Comparison of ENCODE assay signal across 20 mouse cellular contexts in genomic region chr13:60256997-60257396, GRCm38 (mm10).
A peak's percentile ranks its signal among the peaks of the same experiment; 100 is the strongest.
DNase-seq lines count a peak whose midpoint lies in the region; ATAC-seq lines count a peak whose summit lies in the region.
"Had no signal": no experiment of that assay in that cellular context is flagged by ENCODE, and none has a peak within 500 bp of the region (broad histone marks: within the 10 kb centered on the region; RNA-seq: fewer than 3 reads in every experiment).

No protein-coding gene starts in this region.

- no peaks in the 10 kb centered on the region for H3K36me3 ChIP-seq in heart, embryonic 13.5 days
- H3K36me3 ChIP-seq in embryonic facial prominence, embryonic 13.5 days = no peaks in the 10 kb centered on the region
- no peaks in the 10 kb centered on the region for H3K36me3 ChIP-seq in limb, embryonic 13.5 days
- H3K36me3 ChIP-seq: heart, embryonic 12.5 days; midbrain, embryonic 15.5 days had no signal

- H3K4me2 ChIP-seq in heart, embryonic 13.5 days = 0 out of 2 replicates have a peak overlapping the region, but pooled peaks have one; percentile 9
- H3K4me2 ChIP-seq in embryonic facial prominence, embryonic 13.5 days = no peak overlapping the region
- H3K4me2 ChIP-seq in limb, embryonic 13.5 days (replicated peaks) = no peak overlapping the region
- H3K4me2 ChIP-seq: heart, embryonic 12.5 days; midbrain, embryonic 15.5 days had no signal

- no peak for ATAC-seq in heart, embryonic 13.5 days (ENCODE audit: extremely low read depth, insufficient number of reproducible peaks, low FRiP score, low TSS enrichment)
- ATAC-seq in embryonic facial prominence, embryonic 13.5 days (ENCODE audit: insufficient number of reproducible peaks, insufficient read depth, low FRiP score, low TSS enrichment, low read depth) = no peak
- ATAC-seq in limb, embryonic 13.5 days (ENCODE audit: low FRiP score, low read depth) = no peak
- ATAC-seq: hindbrain, embryonic 16.5 days; lung, postnatal 0 days; midbrain, embryonic 15.5 days had no signal

- peaks cover 26% of the 10 kb centered on the region for H3K4me1 ChIP-seq in heart, embryonic 13.5 days
- peaks cover 42% of the 10 kb centered on the region for H3K4me1 ChIP-seq in embryonic facial prominence, embryonic 13.5 days
- H3K4me1 ChIP-seq in limb, embryonic 13.5 days = peaks cover 42% of the 10 kb centered on the region
- H3K4me1 ChIP-seq: midbrain, embryonic 15.5 days had no signal

- intact Hi-C loops in left cerebral cortex, postnatal 14 days (cut with DNase I) = no loop called here

- no peak for DNase-seq in heart, adult 18-20 months
- DNase-seq in embryo, embryonic 10.5 days (ENCODE audit: low spot score) = peak; percentile 44
- DNase-seq in thymus, postnatal 0 days (ENCODE audit: low spot score) = no peak
- no peak for DNase-seq in left cerebral cortex, postnatal 14 days (ENCODE audit: low spot score in 2 of 2)
- DNase-seq: adrenal gland, postnatal 25 days; cerebellum, adult 9-11 months; gastrocnemius, postnatal 25 days; heart, postnatal 4 days; kidney, postnatal 25 days; retina, postnatal 1 day; right cerebral cortex, postnatal 4 days; thymus, postnatal 4 days had no signal

- no peaks in the 10 kb centered on the region for H3K9me3 ChIP-seq in heart, embryonic 13.5 days
- H3K9me3 ChIP-seq in embryonic facial prominence, embryonic 13.5 days = no peaks in the 10 kb centered on the region
- H3K9me3 ChIP-seq in limb, embryonic 13.5 days = no peaks in the 10 kb centered on the region
- H3K9me3 ChIP-seq: heart, embryonic 12.5 days; midbrain, embryonic 15.5 days had no signal

- no peaks in the 10 kb centered on the region for H3K27me3 ChIP-seq in heart, embryonic 13.5 days (replicated peaks)
- no peaks in the 10 kb centered on the region for H3K27me3 ChIP-seq in embryonic facial prominence, embryonic 13.5 days
- H3K27me3 ChIP-seq in limb, embryonic 13.5 days = no peaks in the 10 kb centered on the region
- H3K27me3 ChIP-seq: heart, embryonic 12.5 days; midbrain, embryonic 15.5 days had no signal

- H3K4me3 ChIP-seq in heart, embryonic 13.5 days = no peak overlapping the region
- no peak overlapping the region for H3K4me3 ChIP-seq in embryonic facial prominence, embryonic 13.5 days
- H3K4me3 ChIP-seq in limb, embryonic 13.5 days = no peak overlapping the region
- H3K4me3 ChIP-seq: heart, embryonic 12.5 days; midbrain, embryonic 15.5 days had no signal

- 28% methylated on average over 8 of the region's 8 CpGs for WGBS in heart, embryonic 13.5 days
- 26% methylated on average over 8 of the region's 8 CpGs for WGBS in embryonic facial prominence, embryonic 13.5 days
- WGBS in limb, embryonic 13.5 days = 25% methylated on average over 8 of the region's 8 CpGs

- H3K27ac ChIP-seq in heart, embryonic 13.5 days (replicated peaks) = peak overlapping the region; percentile 16
- peak overlapping the region; percentile 89 for H3K27ac ChIP-seq in embryonic facial prominence, embryonic 13.5 days
- H3K27ac ChIP-seq in limb, embryonic 13.5 days = peak overlapping the region; percentile 67; the same call in 1 of the 2 replicates
- H3K27ac ChIP-seq: liver, embryonic 14.5 days; midbrain, embryonic 15.5 days had no signal

- H3K9ac ChIP-seq in heart, embryonic 13.5 days = no peak overlapping the region
- no peak overlapping the region for H3K9ac ChIP-seq in embryonic facial prominence, embryonic 13.5 days
- H3K9ac ChIP-seq in limb, embryonic 13.5 days = no peak overlapping the region
- H3K9ac ChIP-seq: heart, embryonic 12.5 days; liver, embryonic 14.5 days; midbrain, embryonic 15.5 days had no signal

Comparison
In these comparisons a context has a peak if more than half of its experiments do, and no peak if none do; other contexts are left out.
1. H3K27ac ChIP-seq: peak in every context shown above with its lines; median percentile 89 in embryonic facial prominence, embryonic 13.5 days; 67 in limb, embryonic 13.5 days; 16 in heart, embryonic 13.5 days.